Mouse (Mus musculus): Measurements from ENCODE around the gene Gm21988. TPM values are rescaled to one million over a fixed set of nuclear protein-coding genes. Genes with fewer than 3 reads are reported as not detected.
A peak's percentile ranks its signal among the peaks of the same experiment; 100 is the strongest.

The Gm21988 gene
- polyA plus RNA-seq, 1 experiment from 2014 or later = 14.5 TPM

GRCm38 (mm10) chr11:70189319-70190134 lies 50.1 kb downstream of the Gm21988 start:
- no peaks in the 10 kb centered on the region for H3K4me1 ChIP-seq (replicated peaks)
- 88% methylated on average over 28 of the region's 28 CpGs for WGBS
- DNase-seq (ENCODE audit: low spot score) = no peak
- no peak overlapping the region for H3K27ac ChIP-seq
- no peaks in the 10 kb centered on the region for H3K27me3 ChIP-seq (ENCODE audit: insufficient read depth, poor library complexity, severe bottlenecking)
- no peaks in the 10 kb centered on the region for H3K9me3 ChIP-seq
- H3K4me3 ChIP-seq = no peak overlapping the region
- no peaks in the 10 kb centered on the region for H3K36me3 ChIP-seq

MicroRNAs encoded within 50 kb of the gene (microRNA counts, 519-probe panel; counts per million panel counts)
- microRNA mmu-miR-195 (1,255 counts per million, percentile 77 among the panel's probes with 10 or more counts), microRNA mmu-miR-497 (1,255 counts per million, percentile 77 among the panel's probes with 10 or more counts)

Other genes with a start within 250 kb of the Gm21988 start
- gene Gabarap, start 248.7 kb downstream of the Gm21988 start, polyA plus RNA-seq (2016; fragmentation: Nextera tagmentation; extraction: Ambion mirVana) = 421 and 580 TPM in 2 replicates
- 93.7 and 98.1 TPM in 2 replicates for gene Phf23, start 244.1 kb downstream of the Gm21988 start, polyA plus RNA-seq (2016; fragmentation: Nextera tagmentation; extraction: Ambion mirVana)
- 50.3 and 51.8 TPM in 2 replicates for gene Dvl2, start 239.2 kb downstream of the Gm21988 start, polyA plus RNA-seq (2016; fragmentation: Nextera tagmentation; extraction: Ambion mirVana)
- gene Acadvl, start 224.4 kb downstream of the Gm21988 start, polyA plus RNA-seq (2016; fragmentation: Nextera tagmentation; extraction: Ambion mirVana) = 44.9 and 51.7 TPM in 2 replicates
- gene Dlg4, start 222.9 kb downstream of the Gm21988 start, polyA plus RNA-seq (2016; fragmentation: Nextera tagmentation; extraction: Ambion mirVana) = 16.4 and 19.9 TPM in 2 replicates
- gene Asgr1, start 185.7 kb downstream of the Gm21988 start, polyA plus RNA-seq (2016; fragmentation: Nextera tagmentation; extraction: Ambion mirVana) = 0.68 and 1.3 TPM in 2 replicates
- gene Asgr2, start 147.2 kb downstream of the Gm21988 start, polyA plus RNA-seq (2016; fragmentation: Nextera tagmentation; extraction: Ambion mirVana) = 0.51 TPM in 1 of 2 replicates, not detected in the other
- not detected in 2 replicates for gene Mgl2, start 109.5 kb downstream of the Gm21988 start, polyA plus RNA-seq (2016; fragmentation: Nextera tagmentation; extraction: Ambion mirVana)
- 0.35 and 0.81 TPM in 2 replicates for gene Clec10a, start 83.6 kb downstream of the Gm21988 start, polyA plus RNA-seq (2016; fragmentation: Nextera tagmentation; extraction: Ambion mirVana)
- 0.93 and 1.5 TPM in 2 replicates for gene Slc16a11, start 27.1 kb downstream of the Gm21988 start, polyA plus RNA-seq (2016; fragmentation: Nextera tagmentation; extraction: Ambion mirVana)
- 15.7 and 18.0 TPM in 2 replicates for gene Slc16a13, start 18.8 kb downstream of the Gm21988 start, polyA plus RNA-seq (2016; fragmentation: Nextera tagmentation; extraction: Ambion mirVana)
- 5.5 and 5.6 TPM in 2 replicates for gene Bcl6b, start 10.0 kb downstream of the Gm21988 start, polyA plus RNA-seq (2016; fragmentation: Nextera tagmentation; extraction: Ambion mirVana)
- 240 and 261 TPM in 2 replicates for gene 0610010K14Rik, start 1.9 kb downstream of the Gm21988 start, polyA plus RNA-seq (2016; fragmentation: Nextera tagmentation; extraction: Ambion mirVana)
- gene Rnasek, start within 50 bp of the Gm21988 start, polyA plus RNA-seq (2016; fragmentation: Nextera tagmentation; extraction: Ambion mirVana) = 125 and 171 TPM in 2 replicates
- 2.4 and 3.7 TPM in 2 replicates for gene Alox12, start 15.5 kb upstream of the Gm21988 start, polyA plus RNA-seq (2016; fragmentation: Nextera tagmentation; extraction: Ambion mirVana)
- not detected in 2 replicates for gene Alox12e, start 82.8 kb upstream of the Gm21988 start, polyA plus RNA-seq (2016; fragmentation: Nextera tagmentation; extraction: Ambion mirVana)
- gene Alox15, start 112.2 kb upstream of the Gm21988 start, polyA plus RNA-seq (2016; fragmentation: Nextera tagmentation; extraction: Ambion mirVana) = 0.06 and 0.16 TPM in 2 replicates
- gene Pelp1, start 170.2 kb upstream of the Gm21988 start, polyA plus RNA-seq (2016; fragmentation: Nextera tagmentation; extraction: Ambion mirVana) = 50.6 and 53.0 TPM in 2 replicates
- gene Arrb2, start 192.8 kb upstream of the Gm21988 start, polyA plus RNA-seq (2016; fragmentation: Nextera tagmentation; extraction: Ambion mirVana) = 31.1 and 32.7 TPM in 2 replicates
- gene Med11, start 212.1 kb upstream of the Gm21988 start, polyA plus RNA-seq (2016; fragmentation: Nextera tagmentation; extraction: Ambion mirVana) = 48.3 and 49.2 TPM in 2 replicates
- 0.25 and 0.30 TPM in 2 replicates for gene Zmynd15, start 219.6 kb upstream of the Gm21988 start, polyA plus RNA-seq (2016; fragmentation: Nextera tagmentation; extraction: Ambion mirVana)
- gene Cxcl16, start 220.2 kb upstream of the Gm21988 start, polyA plus RNA-seq (2016; fragmentation: Nextera tagmentation; extraction: Ambion mirVana) = 0.31 and 0.41 TPM in 2 replicates

All from hindbrain, embryonic 10.5 days (tissue).